Mouse (Mus musculus) right cerebral cortex, adult 2 months (tissue): Measurements from ENCODE around the gene Tsc22d4.
"Not testable (repeated sequence)": the region's sequence is repeated elsewhere in the genome, so short reads cannot be mapped to it uniquely, and the experiment has no call there.

Source experiments
- DNase-seq, 2 experiments: peaks; one replicate each; pipeline ENCODE4 v3.0.0; 2021 to 2022; ENCODE audit warnings: low spot score in 2 of 2

The Tsc22d4 gene

GRCm38 (mm10) chr5:137745214-137746171 is at the start of gene Tsc22d4:
Gene Tsc22d4 (plus strand): TSS chr5:137745730.
- DNase-seq, result peak; percentile 85 to 88

DNA sequence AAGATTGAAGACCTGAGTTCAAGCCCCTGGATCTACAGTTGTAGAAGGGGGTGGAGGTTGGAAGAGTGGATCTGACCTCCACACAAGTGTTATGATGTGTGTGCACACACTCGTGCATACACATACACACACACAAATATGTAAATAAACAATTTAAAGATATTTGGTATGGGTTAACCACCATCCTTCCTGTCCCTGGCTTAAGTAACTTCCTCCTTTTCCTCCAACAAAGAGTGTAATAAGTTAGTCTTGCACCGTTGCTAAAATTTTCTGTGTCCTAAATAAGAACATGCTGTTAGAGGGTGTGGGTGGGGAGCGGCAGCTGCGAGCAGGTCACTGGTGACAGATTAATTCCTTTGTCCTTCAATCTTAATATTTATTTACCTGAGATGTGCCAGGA is 49.6 kb upstream of the Tsc22d4 start:
- no peak for DNase-seq

DNA sequence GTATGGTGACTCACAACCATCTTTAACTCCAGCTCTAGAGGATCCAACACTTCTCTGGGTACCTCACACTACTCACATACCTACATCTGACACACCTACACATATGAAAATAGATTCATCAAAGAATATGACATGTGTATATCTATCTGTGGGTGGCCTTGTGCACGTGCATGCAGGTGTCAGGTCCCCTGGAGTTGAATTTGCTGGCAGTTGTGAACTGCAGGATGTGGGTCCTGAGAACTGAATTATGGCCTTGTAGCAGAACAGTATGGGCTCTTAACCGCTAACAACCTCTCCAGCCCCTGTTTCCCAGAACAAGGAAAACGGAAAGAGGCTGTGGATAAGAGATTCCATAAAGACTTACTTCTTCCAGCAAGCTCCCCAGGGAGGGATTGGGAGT is 46.5 kb upstream of the Tsc22d4 start:
- no peak for DNase-seq

DNA sequence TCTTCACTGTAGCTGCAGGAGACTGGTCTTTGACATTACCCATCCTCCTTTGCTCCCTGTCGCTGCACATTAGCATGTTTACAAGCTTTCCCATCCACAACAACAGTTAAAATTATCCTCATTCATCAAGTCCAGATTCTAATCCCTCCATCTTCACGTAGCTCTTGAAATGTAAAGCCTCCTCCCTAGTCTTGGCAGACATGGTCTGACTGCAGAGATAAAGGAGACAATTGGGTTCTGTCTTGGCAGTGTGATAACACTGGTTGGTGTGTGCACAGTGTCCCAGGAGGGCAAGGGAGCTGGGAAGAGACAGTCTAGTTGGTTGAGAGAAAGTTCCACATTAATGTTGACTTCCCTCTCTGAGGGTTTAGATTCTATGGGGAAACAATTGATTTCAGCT is 45.7 kb upstream of the Tsc22d4 start:
- no peak for DNase-seq

DNA sequence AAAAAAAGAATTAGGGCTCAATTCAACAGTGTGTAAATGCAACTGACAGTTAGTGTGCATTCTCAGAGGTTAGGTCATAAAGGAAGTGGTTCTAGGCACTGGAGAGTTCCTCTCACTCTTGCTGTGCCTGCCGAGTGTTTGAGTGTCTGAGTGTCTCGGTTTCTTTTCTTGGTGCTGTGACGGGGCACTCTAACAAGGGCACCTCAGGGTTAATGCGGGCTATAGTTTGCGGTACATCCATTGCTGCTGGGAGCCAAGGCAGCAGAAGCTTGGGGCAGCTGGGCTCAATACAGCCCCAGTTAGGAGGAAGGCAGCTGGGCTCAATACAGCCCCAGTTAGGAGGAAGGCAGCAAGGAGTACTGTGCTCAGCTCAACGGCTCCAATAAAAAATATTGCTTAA is 40.3 kb upstream of the Tsc22d4 start:
- DNase-seq, result no peak

DNA sequence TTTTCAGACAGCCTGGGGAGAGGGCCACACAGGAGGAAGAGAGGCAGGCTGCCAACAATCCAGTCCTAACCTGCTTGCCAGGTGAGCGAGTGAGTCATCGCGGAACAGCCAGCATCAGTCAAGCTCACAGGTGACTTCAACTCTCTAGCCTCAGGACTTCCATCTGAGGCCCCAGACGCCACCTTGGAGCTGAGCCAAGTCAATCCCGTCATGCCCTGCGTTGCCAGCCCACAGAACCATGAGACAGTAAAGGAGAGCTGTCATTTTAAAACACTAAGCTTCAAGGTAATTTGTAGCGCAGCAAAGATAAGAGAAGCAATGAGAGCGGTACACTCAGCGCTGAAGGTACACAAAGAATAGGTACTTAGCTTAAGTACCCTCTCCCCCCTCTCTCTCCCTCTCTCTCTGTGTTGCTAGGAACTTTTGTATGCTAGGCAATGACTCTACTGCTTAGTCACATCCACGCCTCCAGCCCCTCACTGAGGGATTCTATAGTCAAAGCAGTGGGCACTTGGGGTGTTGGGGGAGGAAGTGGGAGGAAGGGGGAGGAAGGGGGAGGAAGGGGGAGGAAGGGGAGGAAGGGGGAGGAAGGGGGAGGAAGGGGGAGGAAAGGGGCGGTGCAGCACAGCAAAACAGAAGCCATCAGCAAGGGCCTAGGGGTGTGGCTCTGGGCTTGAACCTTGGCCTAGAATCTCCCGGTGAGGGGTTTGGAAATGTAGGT is 38.5 kb upstream of the Tsc22d4 start:
- DNase-seq, result peak; percentile 20 to 33

DNA sequence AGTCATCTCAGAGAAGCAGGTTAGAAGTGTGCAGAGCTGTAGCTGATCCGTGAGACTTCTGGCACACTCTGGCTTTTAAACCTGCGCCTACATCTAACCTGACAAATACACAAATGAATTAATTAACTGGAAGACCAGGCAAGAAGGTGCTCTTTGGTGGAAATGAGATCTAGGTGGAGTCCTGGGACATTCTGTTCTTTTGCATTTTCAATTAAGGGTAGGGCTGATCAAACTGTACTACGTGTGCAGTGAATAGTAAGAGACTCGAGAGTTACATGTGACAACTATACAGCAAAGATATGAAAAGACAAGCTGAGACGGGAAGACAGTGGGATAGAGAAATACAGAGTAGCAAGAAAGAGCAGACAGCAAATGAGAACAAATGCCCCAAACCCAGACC is 32.1 kb upstream of the Tsc22d4 start:
- DNase-seq, result no peak

DNA sequence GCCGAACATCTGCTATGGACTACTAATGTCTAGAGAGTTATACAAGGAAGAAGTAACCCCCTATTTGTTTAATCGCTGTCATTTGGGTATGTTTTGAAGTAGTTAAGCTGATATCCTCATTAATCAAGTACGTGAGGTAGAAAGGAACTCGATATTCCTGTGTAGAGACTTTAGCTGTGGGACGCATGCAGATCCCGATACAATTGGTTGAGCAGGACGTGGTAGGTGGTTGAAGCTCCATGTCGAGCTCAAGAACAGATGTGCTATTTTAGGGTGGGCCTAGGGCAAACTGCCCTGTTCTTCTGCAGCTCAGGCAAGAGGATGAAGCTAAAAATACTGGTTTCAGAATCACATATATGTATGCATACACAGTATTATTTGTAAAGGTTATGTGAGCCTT is 29.8 kb upstream of the Tsc22d4 start:
- no peak for DNase-seq

- DNase-seq, result no peak
Measured at GRCm38 (mm10) chr5:137718020-137718790, 27.3 kb upstream of the Tsc22d4 start.

DNA sequence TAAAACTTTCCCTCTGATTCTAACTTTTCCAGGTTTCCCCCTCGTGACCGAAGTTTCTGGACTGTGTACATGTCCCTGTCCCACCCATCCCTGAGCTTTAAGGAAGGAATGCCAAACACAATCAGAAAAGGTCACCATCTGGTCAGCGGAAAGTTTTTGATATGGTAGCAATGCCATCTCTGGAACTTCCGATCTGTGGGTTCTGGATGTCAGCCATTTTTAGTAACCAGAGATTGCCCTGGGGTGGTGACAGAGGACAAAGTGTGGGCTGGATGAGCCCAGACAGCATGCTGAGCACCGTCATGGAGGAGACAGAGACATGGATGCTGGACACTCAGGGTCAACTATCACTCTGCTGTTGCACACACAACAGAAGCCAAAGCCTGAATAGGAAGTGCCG is 26.4 kb upstream of the Tsc22d4 start:
- no peak for DNase-seq

- DNase-seq, result not testable (repeated sequence)
Measured at GRCm38 (mm10) chr5:137720558-137721164, 24.9 kb upstream of the Tsc22d4 start.

GRCm38 (mm10) chr5:137723840-137724239 is 21.7 kb upstream of the Tsc22d4 start:
- no peak for DNase-seq

DNA sequence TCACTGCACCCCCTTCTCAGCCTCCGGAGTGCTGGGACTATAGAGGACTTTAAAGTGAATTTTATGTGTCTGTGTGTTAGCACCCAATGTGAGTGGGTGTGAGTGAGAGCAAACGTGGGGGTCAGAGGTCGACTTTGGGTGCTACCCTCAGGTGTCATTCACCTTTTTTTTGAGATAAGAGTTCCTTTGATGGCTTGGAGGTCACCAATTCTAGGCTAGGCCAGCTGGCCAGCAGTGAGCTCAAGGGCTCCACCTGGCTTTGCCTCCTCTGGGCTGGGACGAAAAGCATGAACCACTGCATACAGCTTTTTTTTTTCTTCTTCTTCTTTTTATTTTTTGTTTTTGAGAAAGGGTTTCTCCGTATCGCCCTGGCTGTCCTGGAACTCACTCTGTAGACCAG is 18.8 kb upstream of the Tsc22d4 start:
- no peak for DNase-seq

DNA sequence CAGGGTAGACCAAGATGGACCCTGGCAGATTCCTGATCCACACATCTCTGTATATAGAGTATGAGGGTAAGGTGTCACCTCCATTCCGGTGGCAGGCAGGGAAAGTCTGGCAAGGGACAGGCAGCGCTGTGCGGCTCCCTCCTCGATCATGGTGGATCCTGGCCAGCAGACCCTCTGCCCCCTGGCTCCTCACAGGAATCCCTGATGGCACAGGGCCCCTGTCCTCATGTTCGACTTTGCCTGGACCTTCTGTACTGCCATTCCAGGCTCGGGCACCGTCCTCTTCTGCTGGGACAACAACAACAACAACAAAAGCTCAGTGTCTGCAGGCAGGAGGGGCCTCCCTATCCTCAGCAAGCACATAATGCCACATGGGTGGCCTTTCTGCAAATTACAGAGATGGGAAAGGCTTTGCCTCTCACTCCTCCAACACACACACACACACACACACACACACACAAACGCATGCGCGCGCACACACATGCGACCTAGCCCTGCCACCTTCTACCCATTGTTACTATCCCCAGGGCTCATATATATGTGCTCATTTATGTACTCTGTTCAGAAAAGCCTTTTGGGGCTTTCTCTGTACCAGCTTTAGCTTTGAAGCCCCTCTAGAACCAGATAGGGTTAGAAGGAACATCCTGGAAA is 11.8 kb upstream of the Tsc22d4 start:
- peak; percentile 29 to 47 for DNase-seq

GRCm38 (mm10) chr5:137734289-137735061 is 11.1 kb upstream of the Tsc22d4 start:
- peak; percentile 89 to 90 for DNase-seq

DNA sequence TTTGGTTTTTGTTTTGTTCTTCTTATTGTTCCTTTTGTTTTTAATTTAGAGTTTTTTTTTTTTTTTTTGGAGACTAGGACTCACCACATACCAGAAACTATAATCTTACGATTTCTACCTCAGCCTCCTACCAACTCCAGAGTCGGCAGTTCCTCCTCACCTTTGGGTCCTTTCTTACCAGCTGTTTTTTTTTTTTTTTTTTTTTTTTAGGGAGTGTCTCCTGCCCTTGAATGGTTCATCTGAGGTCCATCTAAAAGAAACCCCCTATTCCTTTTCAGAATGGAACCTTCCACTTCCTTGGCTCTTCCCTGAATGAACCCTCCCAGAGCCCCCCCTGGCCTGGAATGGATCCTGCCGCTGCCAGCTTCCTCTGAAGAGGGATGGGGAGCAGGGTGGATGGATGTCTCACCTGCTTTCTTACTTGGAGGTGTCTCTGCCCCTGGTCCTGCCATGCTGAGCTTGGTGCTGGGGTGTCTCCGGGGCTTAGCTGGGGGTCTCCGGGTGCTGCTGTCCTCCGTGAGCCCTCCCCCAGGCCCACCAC is 8.1 kb upstream of the Tsc22d4 start:
- peak in 1 of 2 experiments; percentile 59 for DNase-seq

DNA sequence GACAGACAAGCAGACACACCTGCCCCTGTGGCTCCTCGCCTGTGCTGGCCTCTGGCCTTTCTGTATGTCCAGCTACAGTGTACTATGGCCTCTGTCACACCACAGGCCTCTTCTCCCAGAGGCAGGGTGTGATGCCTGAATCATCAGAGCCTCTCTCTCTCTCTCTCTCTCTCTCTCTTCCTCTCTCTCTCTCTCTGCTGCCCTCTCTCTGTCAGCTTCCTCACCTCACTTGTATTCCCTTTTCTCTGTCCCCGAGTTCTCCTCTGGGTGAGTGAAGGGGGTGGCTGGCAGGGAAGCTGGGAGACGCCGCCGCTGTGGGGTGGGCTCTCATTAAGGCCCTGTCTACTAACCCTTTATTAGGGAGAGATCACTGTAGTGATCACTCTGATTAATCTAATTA is 7.0 kb upstream of the Tsc22d4 start:
- peak in 1 of 2 experiments; percentile 33 for DNase-seq

DNA sequence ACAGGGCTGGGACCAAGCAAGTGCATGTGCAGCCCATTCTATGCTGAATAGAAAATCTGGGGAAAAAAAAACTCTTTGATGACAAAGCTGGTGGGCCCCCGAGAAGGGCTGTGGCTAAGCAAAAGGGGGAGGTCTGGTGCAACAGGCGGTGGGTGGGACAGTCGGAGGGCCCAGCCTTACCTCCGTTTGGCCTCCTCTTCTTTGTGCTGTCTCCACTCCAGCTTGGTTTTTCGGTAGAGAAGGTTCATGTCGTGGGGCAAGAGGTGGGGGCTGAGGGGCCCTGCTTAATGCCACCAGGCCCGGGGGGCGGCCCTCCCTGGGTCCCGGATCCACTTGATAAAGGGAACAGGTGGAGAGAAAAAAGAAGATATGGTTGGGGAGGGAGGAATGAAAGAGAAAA is 6.1 kb upstream of the Tsc22d4 start:
- DNase-seq, result no peak

- peak in 1 of 2 experiments; percentile 22 for DNase-seq
Measured at GRCm38 (mm10) chr5:137740506-137740905, 5.0 kb upstream of the Tsc22d4 start.
